Mouse (Mus musculus): ENCODE measurements around the gene Tle3. TPM values are rescaled to one million over a fixed set of nuclear protein-coding genes. Genes with fewer than 3 reads are reported as not detected.

The Tle3 gene
- polyA plus RNA-seq, 1 experiment from 2014 or later, result 101 TPM

- ChIA-PET POLR2A (no interaction called here), CTCF (no interaction called here)
- ATAC-seq (no peak), DNase-seq (ENCODE audit: low read depth, low spot score) (no peak)
- H3K27me3 ChIP-seq, result no peaks in the 10 kb centered on the region
- in situ Hi-C loops (cut with MboI; ENCODE audit: low pct_unique_long_range_greater_than_20kb), result no loop called here
- no peak for TF ChIP-seq CTCF (IDR thresholded peaks at IDR 0.05)
Observed at GRCm38 (mm10) chr9:61336179-61336578, 36.0 kb upstream of the Tle3 start.

GRCm38 (mm10) chr9:61336591-61337587, 35.3 kb upstream of the Tle3 start:
- TF ChIP-seq CTCF (IDR thresholded peaks at IDR 0.05), result no peak
- CTCF ChIA-PET, result no interaction called here
- POLR2A ChIA-PET, result no interaction called here
- in situ Hi-C loops (cut with MboI; ENCODE audit: low pct_unique_long_range_greater_than_20kb), result no loop called here
- no peaks in the 10 kb centered on the region for H3K27me3 ChIP-seq
- ATAC-seq (no peak), DNase-seq (ENCODE audit: low read depth, low spot score) (no peak)

GRCm38 (mm10) chr9:61337665-61338064, 34.5 kb upstream of the Tle3 start:
- CTCF ChIA-PET, result no interaction called here
- POLR2A ChIA-PET, result no interaction called here
- in situ Hi-C loops (cut with MboI; ENCODE audit: low pct_unique_long_range_greater_than_20kb), result no loop called here
- H3K27me3 ChIP-seq, result no peaks in the 10 kb centered on the region
- ATAC-seq (no peak), DNase-seq (ENCODE audit: low read depth, low spot score) (no peak)
- TF ChIP-seq CTCF (IDR thresholded peaks at IDR 0.05), result no peak

GRCm38 (mm10) chr9:61339311-61339710, 32.9 kb upstream of the Tle3 start:
- ChIA-PET CTCF (interaction anchor here (1.4 to 2.7 kb wide), 2 partner anchors 12 to 66 kb away, joined by 3 to 9 read pairs; no protein-coding TSS in a partner anchor), POLR2A (interaction anchor here (1.3 kb wide), 1 partner anchor 11 kb away, joined by 3 read pairs; no protein-coding TSS in a partner anchor)
- ATAC-seq (no peak), DNase-seq (ENCODE audit: low read depth, low spot score) (no peak)
- TF ChIP-seq CTCF (IDR thresholded peaks at IDR 0.05), result no peak
- in situ Hi-C loops (cut with MboI; ENCODE audit: low pct_unique_long_range_greater_than_20kb), result no loop called here
- H3K27me3 ChIP-seq, result no peaks in the 10 kb centered on the region

- CTCF ChIA-PET, result interaction anchor here (1.4 to 2.7 kb wide), 2 partner anchors 13 to 65 kb away, joined by 3 to 9 read pairs; no protein-coding TSS in a partner anchor
- no peaks in the 10 kb centered on the region for H3K27me3 ChIP-seq
- in situ Hi-C loops (cut with MboI; ENCODE audit: low pct_unique_long_range_greater_than_20kb), result no loop called here
Observed at GRCm38 (mm10) chr9:61340333-61340732, 31.8 kb upstream of the Tle3 start.

GRCm38 (mm10) chr9:61342297-61342696, 29.9 kb upstream of the Tle3 start:
- in situ Hi-C loops (cut with MboI; ENCODE audit: low pct_unique_long_range_greater_than_20kb), result no loop called here
- POLR2A ChIA-PET, result interaction anchor here (0.6 kb wide), 1 partner anchor 10 kb away, joined by 3 read pairs; no protein-coding TSS in a partner anchor
- ATAC-seq, result no peak
- DNase-seq (ENCODE audit: low read depth, low spot score), result no peak
- no peaks in the 10 kb centered on the region for H3K27me3 ChIP-seq
- TF ChIP-seq CTCF (IDR thresholded peaks at IDR 0.05), result no peak
- CTCF ChIA-PET, result interaction anchor here (0.8 to 1.1 kb wide), 2 partner anchors 13 to 19 kb away, joined by 3 to 4 read pairs; no protein-coding TSS in a partner anchor

More at GRCm38 (mm10) chr9:61340333-61340732, 31.8 kb upstream of the Tle3 start:
- DNase-seq (ENCODE audit: low read depth, low spot score) (no peak), ATAC-seq (no peak)
- POLR2A ChIA-PET, result interaction anchor here (1.3 kb wide), 1 partner anchor 10 kb away, joined by 3 read pairs; no protein-coding TSS in a partner anchor
- no peak for TF ChIP-seq CTCF (IDR thresholded peaks at IDR 0.05)

GRCm38 (mm10) chr9:61344684-61345083, 27.5 kb upstream of the Tle3 start:
- ATAC-seq (no peak), DNase-seq (ENCODE audit: low read depth, low spot score) (no peak)
- no peaks in the 10 kb centered on the region for H3K27me3 ChIP-seq
- in situ Hi-C loops (cut with MboI; ENCODE audit: low pct_unique_long_range_greater_than_20kb), result no loop called here
- TF ChIP-seq CTCF (IDR thresholded peaks at IDR 0.05), result no peak
- CTCF ChIA-PET, result no interaction called here
- POLR2A ChIA-PET, result no interaction called here

- no peaks in the 10 kb centered on the region for H3K27me3 ChIP-seq
- TF ChIP-seq CTCF (IDR thresholded peaks at IDR 0.05), result no peak
- CTCF ChIA-PET, result no interaction called here
- no peak for ATAC-seq
- POLR2A ChIA-PET, result interaction anchor here (0.7 kb wide), 1 partner anchor 24 kb away, joined by 3 read pairs; no protein-coding TSS in a partner anchor
- in situ Hi-C loops (cut with MboI; ENCODE audit: low pct_unique_long_range_greater_than_20kb), result no loop called here
- no peak for DNase-seq (ENCODE audit: low read depth, low spot score)
Observed at GRCm38 (mm10) chr9:61347011-61347410, 25.2 kb upstream of the Tle3 start.

- ATAC-seq, result no peak
- no peaks in the 10 kb centered on the region for H3K27me3 ChIP-seq
- in situ Hi-C loops (cut with MboI; ENCODE audit: low pct_unique_long_range_greater_than_20kb), result no loop called here
- ChIA-PET CTCF (no interaction called here), POLR2A (no interaction called here)
- DNase-seq (ENCODE audit: low read depth, low spot score), result no peak
- no peak for TF ChIP-seq CTCF (IDR thresholded peaks at IDR 0.05)
Observed at GRCm38 (mm10) chr9:61348036-61348435, 24.1 kb upstream of the Tle3 start.

GRCm38 (mm10) chr9:61348616-61349015, 23.6 kb upstream of the Tle3 start:
- no peak for ATAC-seq
- POLR2A ChIA-PET, result no interaction called here
- H3K27me3 ChIP-seq, result no peaks in the 10 kb centered on the region

GRCm38 (mm10) chr9:61349697-61350096, 22.5 kb upstream of the Tle3 start:
- H3K27me3 ChIP-seq, result no peaks in the 10 kb centered on the region
- ATAC-seq (no peak), DNase-seq (ENCODE audit: low read depth, low spot score) (no peak)
- TF ChIP-seq CTCF (IDR thresholded peaks at IDR 0.05), result no peak
- ChIA-PET POLR2A (interaction anchor here (0.7 to 0.8 kb wide), 2 partner anchors 10 to 28 kb away, joined by 3 read pairs; no protein-coding TSS in a partner anchor), CTCF (no interaction called here)
- in situ Hi-C loops (cut with MboI; ENCODE audit: low pct_unique_long_range_greater_than_20kb), result no loop called here

More at GRCm38 (mm10) chr9:61348616-61349015, 23.6 kb upstream of the Tle3 start:
- in situ Hi-C loops (cut with MboI; ENCODE audit: low pct_unique_long_range_greater_than_20kb), result no loop called here
- TF ChIP-seq CTCF (IDR thresholded peaks at IDR 0.05), result no peak
- no peak for DNase-seq (ENCODE audit: low read depth, low spot score)
- CTCF ChIA-PET, result no interaction called here
